Mouse (Mus musculus) embryonic facial prominence, embryonic 10.5 days (tissue): Measurements from ENCODE around the gene Pdgfc. TPM values are rescaled to one million over a fixed set of nuclear protein-coding genes. Genes with fewer than 3 reads are reported as not detected.

ENCODE experiments used
- DNase-seq: peaks from one replicate; pipeline ENCODE4 v3.0.0-alpha.2; 2017; ENCODE audit warnings: low spot score
- H3K27ac ChIP-seq: fragments of 300-500 bp; sonication (generic); replicated peaks from 2 replicates; pipeline ENCODE4 v1.5.1; 2016; ENCODE audit warnings: mild to moderate bottlenecking
- H3K27me3 ChIP-seq: fragments of 300-500 bp; sonication (generic); replicated peaks from 2 replicates; pipeline ENCODE4 v1.6.1; 2016; ENCODE audit warnings: low read depth, mild to moderate bottlenecking; ENCODE audit not compliant: poor library complexity, severe bottlenecking
- H3K36me3 ChIP-seq: fragments of 300-500 bp; sonication (generic); replicated peaks from 2 replicates; pipeline ENCODE4 v1.6.1; 2016; ENCODE audit warnings: mild to moderate bottlenecking, moderate library complexity
- H3K4me1 ChIP-seq: fragments of 300-500 bp; sonication (generic); 2 replicates; pipeline ENCODE4 v1.6.1; 2016
- H3K4me3 ChIP-seq: fragments of 300-500 bp; sonication (generic); 2 replicates; pipeline ENCODE4 v1.5.1; 2016; ENCODE audit warnings: mild to moderate bottlenecking, moderate library complexity
- H3K9me3 ChIP-seq: fragments of 300-500 bp; sonication (generic); 2 replicates; pipeline ENCODE4 v1.6.1; 2016; ENCODE audit warnings: mild to moderate bottlenecking
- WGBS: fragments of 180-500 bp; shearing (Covaris S2); methylation state at CpG from one replicate; pipeline ENCODE4 v1.1.7; 2016; 5-methylcytosine and 5-hydroxymethylcytosine counted together
- polyA plus RNA-seq: library from polyadenylated mRNA; unstranded; fragments of >200 nt; fragmentation: Nextera tagmentation; extraction: Ambion mirVana; gene quantifications from 2 replicates; pipeline ENCODE4 v1.2.1, GENCODE M21; 2016

The Pdgfc gene
- polyA plus RNA-seq, 1 experiment from 2014 or later = 43.3 TPM

DNA sequence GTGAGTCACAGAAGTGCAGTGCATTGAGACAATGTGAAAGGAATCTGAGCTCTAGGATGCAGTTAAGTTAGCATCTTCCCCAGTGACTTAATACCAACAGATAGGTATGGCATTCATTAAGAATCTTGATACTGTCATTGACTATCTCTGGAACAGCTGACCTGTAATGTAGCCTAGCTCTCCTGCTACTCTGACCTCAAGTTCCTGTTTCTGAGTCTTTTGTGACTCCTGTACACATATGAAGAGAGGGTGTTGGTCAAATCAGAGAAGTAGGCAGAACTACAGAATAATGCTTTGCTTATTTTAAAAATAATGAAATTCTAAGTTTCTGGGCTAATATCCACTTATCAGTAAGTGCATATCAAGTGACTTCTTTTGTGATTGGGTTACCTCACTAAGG is 17.9 kb downstream of the Pdgfc start:
- Histone ChIP-seq H3K27me3 (no peaks in the 10 kb centered on the region), H3K36me3 (no peaks in the 10 kb centered on the region), H3K27ac (no peak overlapping the region), H3K9me3 (no peaks in the 10 kb centered on the region), H3K4me3 (no peak overlapping the region), H3K4me1 (peaks cover 12% of the 10 kb centered on the region)
- DNase-seq = no peak

DNA sequence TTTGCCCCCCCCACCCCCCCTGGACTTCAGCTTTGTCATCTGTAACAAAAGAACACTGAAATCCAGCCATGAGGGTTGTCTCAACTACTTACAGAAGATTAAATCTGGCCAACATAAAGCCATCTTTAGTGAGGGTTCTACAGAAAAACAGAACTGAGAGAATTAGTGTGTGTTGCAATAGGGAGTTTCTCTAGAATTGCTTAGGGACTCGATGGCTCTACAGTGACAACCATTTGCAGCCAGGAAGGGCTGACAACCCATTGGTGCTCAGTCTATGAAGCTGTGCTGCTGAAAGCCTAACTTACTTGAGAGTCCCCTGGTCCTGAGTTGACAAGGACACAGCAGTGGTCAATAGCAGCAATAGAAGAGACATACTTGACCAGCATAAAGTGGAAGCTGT is 21.5 kb downstream of the Pdgfc start:
- Histone ChIP-seq H3K27me3 (no peaks in the 10 kb centered on the region), H3K4me3 (no peak overlapping the region), H3K9me3 (no peaks in the 10 kb centered on the region), H3K36me3 (no peaks in the 10 kb centered on the region), H3K4me1 (peaks cover 12% of the 10 kb centered on the region), H3K27ac (peak overlapping the region; percentile 54; the same call in 1 of the 2 replicates)
- DNase-seq = no peak
- 76% methylated on average over 1 of the region's 1 CpGs for WGBS

DNA sequence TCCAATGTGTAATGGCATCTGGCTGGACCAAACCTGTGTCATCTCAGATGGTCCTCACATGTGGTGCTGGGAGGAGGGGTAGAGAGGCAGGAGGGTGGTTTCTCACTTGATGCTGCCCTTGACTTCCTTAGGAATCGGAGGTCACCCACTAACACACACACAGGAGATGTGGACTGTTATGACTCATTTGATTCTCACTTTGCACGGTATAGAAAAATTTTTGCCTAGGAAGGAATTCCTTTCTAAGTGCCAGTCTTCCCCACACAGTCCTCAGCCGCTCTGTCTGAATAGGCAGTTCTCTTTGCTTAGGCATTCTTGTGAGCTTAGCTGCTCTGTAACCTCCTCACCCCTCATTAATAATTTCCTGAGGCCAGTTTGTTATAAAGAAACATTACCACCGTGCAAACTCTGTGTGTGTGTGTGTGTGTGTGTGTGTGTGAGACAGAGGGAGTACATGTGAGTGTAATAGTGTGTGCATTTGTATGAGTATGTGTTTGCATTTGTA is 22.4 kb downstream of the Pdgfc start:
- Histone ChIP-seq H3K27ac (peak overlapping the region; percentile 54), H3K4me3 (no peak overlapping the region), H3K36me3 (no peaks in the 10 kb centered on the region), H3K4me1 (peaks cover 12% of the 10 kb centered on the region), H3K9me3 (no peaks in the 10 kb centered on the region), H3K27me3 (no peaks in the 10 kb centered on the region)
- WGBS = 34% methylated on average over 4 of the region's 4 CpGs
- no peak for DNase-seq

DNA sequence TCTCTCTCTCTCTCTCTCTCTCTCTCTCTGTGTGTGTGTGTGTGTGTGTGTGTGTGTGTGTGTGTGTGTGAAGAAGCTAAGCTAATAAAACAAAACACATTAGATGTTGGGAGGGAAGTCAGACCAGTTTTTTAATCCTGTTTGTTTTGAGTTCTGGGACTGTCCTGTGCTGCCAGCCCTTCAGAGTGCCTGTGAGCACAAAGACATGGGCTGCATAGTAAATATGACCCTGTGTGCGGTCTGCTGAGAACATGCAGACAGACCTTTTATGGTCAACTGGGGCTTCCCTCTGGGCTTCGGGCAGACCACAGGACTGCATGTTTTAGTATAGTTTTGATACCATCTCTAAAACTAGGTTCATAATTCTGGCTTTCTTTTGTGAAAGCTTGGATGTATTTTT is 32.3 kb downstream of the Pdgfc start:
- 75% methylated on average over 2 of the region's 2 CpGs for WGBS
- DNase-seq = no peak
- Histone ChIP-seq H3K9me3 (no peaks in the 10 kb centered on the region), H3K27ac (no peak overlapping the region), H3K4me1 (0 out of 2 replicates have a peak, but pooled peaks cover 6% of the 10 kb centered on the region), H3K4me3 (no peak overlapping the region), H3K36me3 (no peaks in the 10 kb centered on the region), H3K27me3 (no peaks in the 10 kb centered on the region)

DNA sequence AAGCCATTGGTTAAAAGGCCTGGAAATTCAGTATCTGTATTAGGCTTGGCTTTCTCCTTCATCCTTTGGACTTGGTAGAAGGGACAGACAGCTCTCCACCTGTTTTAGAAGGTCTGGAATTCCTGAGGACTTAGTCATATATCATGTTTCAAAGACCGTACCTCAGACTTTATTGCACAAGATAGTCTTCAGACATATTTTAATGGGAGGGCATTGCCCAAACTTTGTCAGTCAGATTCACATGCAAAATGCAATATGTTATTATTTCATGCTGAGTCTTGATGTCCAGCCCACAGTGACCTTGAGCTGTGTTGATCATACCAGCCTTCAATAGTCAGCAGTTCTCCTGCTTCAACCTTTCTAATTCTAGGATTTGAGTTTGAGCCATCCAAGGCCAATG is 64.9 kb downstream of the Pdgfc start:
- no peak for DNase-seq
- no peaks in the 10 kb centered on the region for H3K27me3 ChIP-seq
- H3K27ac ChIP-seq = no peak overlapping the region
- peaks cover 17% of the 10 kb centered on the region for H3K4me1 ChIP-seq
- WGBS = 77% methylated on average over 1 of the region's 1 CpGs
- H3K4me3 ChIP-seq = no peak overlapping the region
- no peaks in the 10 kb centered on the region for H3K36me3 ChIP-seq
- H3K9me3 ChIP-seq = no peaks in the 10 kb centered on the region

DNA sequence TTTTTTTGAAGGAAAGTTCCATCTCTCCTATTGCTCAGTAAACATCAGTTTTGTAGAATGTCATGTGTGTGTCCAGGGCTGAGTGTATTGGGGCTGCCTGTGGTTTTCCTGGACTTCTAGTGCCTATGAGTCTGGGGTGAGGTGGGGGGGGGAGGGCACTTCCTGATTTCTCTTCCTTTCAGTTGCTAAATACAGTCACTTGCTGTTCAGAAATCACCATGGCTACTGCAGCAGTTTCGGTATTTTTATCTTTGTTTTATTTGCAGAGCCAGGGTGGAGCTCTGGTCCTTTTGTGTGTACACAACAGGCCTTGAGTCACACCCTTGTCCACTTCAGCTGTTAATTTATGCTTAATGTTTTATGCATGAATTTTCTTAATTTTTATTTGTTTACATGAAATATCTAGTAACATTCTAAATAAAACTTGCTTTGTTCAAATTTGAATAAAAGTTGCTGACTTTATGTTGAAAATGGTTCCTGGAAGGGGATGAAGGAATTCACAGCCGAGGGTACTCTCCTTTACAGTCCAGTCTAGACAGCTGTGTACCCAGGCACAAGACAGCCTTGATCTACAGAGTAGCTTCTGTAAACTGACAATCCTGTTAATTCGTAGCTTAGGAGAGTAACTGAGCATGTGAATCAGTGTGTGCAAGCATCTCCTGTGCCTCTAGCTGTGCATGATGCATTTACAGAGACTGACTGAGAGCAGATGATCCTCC is 66.1 kb downstream of the Pdgfc start:
- no peak for DNase-seq
- Histone ChIP-seq H3K27ac (no peak overlapping the region), H3K4me1 (peaks cover 23% of the 10 kb centered on the region), H3K9me3 (no peaks in the 10 kb centered on the region), H3K36me3 (no peaks in the 10 kb centered on the region), H3K27me3 (no peaks in the 10 kb centered on the region), H3K4me3 (no peak overlapping the region)
- 57% methylated on average over 3 of the region's 3 CpGs for WGBS

DNA sequence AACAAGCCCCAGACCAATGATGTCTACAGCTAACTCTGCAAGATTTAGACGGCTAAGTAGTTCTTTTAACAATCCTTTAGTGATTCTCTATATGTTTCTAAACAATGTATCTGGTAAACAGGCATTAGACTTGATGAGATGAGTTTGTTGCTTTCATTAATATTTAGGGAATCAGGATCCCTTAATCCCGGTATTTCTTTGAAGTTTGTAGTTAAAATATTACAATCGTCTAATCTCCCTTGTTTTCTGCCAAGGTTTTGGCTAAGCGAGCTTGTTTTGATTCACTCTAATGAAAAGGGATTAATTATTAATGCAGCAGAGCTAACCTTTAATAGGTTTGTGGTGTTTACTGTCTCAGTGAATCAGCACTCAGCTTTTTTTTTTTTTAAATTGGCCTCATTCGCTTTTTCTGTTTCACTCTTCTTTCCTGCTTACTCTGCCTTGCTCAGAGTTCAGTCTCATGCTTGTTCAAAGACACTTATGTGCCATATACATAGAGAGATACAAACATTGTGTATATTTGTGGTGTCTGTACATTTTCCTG is 66.7 kb downstream of the Pdgfc start:
- 82% methylated on average over 5 of the region's 5 CpGs for WGBS
- no peaks in the 10 kb centered on the region for H3K36me3 ChIP-seq
- H3K27me3 ChIP-seq = no peaks in the 10 kb centered on the region
- no peak for DNase-seq
- H3K4me3 ChIP-seq = no peak overlapping the region
- H3K9me3 ChIP-seq = no peaks in the 10 kb centered on the region
- no peak overlapping the region for H3K27ac ChIP-seq
- H3K4me1 ChIP-seq = peaks cover 23% of the 10 kb centered on the region

DNA sequence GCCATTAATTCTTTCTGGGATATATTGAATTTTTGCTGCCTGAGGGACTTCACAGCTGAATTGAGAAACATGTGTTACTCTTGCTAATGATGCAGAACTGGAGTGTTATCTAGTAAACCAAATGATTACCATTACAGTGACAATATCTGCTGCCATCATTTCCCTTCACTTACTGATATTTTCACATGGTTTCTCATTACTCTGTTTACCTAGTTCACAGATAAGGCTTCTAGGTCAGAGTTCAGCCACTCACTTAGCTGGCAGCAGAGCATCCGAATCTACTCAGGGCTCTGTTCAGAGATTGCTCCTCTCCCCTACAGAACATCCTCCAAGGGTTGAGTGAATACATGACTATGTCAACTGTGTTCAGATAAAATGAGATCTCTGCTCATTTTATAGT is 71.3 kb downstream of the Pdgfc start:
- DNase-seq = no peak
- Histone ChIP-seq H3K36me3 (no peaks in the 10 kb centered on the region), H3K27me3 (no peaks in the 10 kb centered on the region), H3K9me3 (no peaks in the 10 kb centered on the region), H3K27ac (no peak overlapping the region), H3K4me1 (peaks cover 8% of the 10 kb centered on the region; the same call in 1 of the 2 replicates), H3K4me3 (no peak overlapping the region)
- WGBS = 69% methylated on average over 1 of the region's 1 CpGs

DNA sequence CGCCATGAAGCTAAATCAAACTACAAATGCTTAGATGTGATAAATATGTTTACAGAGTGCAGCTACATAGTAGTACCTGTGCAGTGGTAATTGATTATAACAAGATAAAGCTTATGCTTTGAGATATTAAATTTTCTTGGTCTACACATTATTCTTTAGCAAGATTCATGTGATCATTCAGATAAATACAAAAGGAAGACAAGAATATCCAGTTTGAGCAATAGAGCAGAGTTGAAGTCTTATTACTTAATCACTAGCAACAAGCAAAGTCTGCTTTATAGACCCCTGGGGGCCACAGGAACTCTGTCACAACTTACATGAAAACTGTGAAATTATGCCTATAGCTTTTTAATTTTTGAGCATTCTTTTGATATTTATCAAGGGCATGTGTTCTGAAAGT is 74.8 kb downstream of the Pdgfc start:
- no peak overlapping the region for H3K4me3 ChIP-seq
- H3K9me3 ChIP-seq = no peaks in the 10 kb centered on the region
- peaks cover 6% of the 10 kb centered on the region; the same call in 1 of the 2 replicates for H3K4me1 ChIP-seq
- no peaks in the 10 kb centered on the region for H3K36me3 ChIP-seq
- no peaks in the 10 kb centered on the region for H3K27me3 ChIP-seq
- DNase-seq = no peak
- WGBS = 84% methylated on average over 1 of the region's 1 CpGs
- H3K27ac ChIP-seq = no peak overlapping the region

DNA sequence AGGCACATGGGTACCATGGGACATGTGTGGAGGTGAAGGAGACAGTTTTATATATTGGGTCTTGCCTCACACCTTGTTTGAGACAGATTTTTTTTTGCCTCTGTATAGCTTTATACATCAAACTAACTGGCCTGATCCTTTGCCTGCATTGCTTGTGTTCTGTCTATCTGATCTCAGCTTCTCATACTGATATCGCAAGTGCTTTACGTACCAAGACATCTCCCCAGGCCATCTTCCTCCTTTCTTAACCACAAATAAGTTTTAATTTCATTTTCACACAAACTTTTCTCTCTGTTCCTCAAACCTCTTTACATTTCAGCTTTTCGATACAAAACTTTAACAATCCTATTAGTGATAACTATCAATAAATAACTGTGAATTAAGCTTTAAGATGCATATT is 76.7 kb downstream of the Pdgfc start:
- H3K27ac ChIP-seq = no peak overlapping the region
- WGBS = 95% methylated on average over 3 of the region's 3 CpGs

DNA sequence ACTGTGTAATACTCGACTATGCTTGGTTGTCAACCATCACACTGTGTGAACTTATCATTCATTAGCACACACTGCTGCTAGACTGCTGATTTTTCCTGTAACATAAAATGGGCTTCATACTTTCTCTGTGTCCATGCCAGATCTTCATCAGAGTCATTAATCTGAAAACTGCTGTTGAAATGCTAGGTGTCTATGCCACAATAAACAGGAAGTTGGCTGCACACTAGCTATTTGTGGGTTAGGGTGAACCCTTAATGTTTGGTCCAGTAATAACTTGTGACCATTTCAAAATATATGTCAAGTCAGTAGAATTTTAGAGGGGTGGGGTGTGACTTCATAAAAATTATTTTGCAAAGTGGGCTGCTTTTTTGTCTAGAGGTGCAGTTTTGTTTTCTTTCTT is 84.4 kb downstream of the Pdgfc start:
- Histone ChIP-seq H3K27ac (no peak overlapping the region), H3K4me3 (no peak overlapping the region), H3K36me3 (no peaks in the 10 kb centered on the region), H3K9me3 (no peaks in the 10 kb centered on the region), H3K4me1 (no peaks in the 10 kb centered on the region), H3K27me3 (no peaks in the 10 kb centered on the region)
- WGBS = 86% methylated on average over 1 of the region's 1 CpGs
- no peak for DNase-seq

More for the DNA sequence above, 76.7 kb downstream of the Pdgfc start:
- H3K27me3 ChIP-seq = no peaks in the 10 kb centered on the region
- no peaks in the 10 kb centered on the region for H3K9me3 ChIP-seq
- no peaks in the 10 kb centered on the region for H3K4me1 ChIP-seq
- H3K36me3 ChIP-seq = no peaks in the 10 kb centered on the region
- no peak overlapping the region for H3K4me3 ChIP-seq
- DNase-seq = no peak

DNA sequence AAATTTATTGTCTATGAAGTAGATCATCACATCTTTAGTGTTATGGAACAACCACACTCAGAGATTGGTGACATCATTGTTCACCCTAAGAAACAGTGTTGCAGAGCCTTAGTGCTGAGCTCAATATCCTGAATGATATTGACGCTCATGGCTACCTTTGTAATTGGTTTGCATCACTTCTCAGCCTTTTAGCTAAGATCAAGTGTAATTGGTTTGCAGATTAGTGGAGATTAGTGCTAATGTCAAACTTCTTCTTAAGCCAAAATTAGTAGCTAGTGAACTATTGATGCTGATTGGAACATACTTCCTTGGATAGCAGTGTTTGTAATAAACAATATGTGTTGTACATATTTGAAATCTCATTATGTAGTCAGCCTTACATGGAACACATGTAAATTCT is 85.5 kb downstream of the Pdgfc start:
- Histone ChIP-seq H3K9me3 (no peaks in the 10 kb centered on the region), H3K4me1 (no peaks in the 10 kb centered on the region), H3K4me3 (no peak overlapping the region), H3K27ac (no peak overlapping the region), H3K27me3 (no peaks in the 10 kb centered on the region), H3K36me3 (no peaks in the 10 kb centered on the region)
- WGBS = 85% methylated on average over 1 of the region's 1 CpGs
- DNase-seq = no peak

DNA sequence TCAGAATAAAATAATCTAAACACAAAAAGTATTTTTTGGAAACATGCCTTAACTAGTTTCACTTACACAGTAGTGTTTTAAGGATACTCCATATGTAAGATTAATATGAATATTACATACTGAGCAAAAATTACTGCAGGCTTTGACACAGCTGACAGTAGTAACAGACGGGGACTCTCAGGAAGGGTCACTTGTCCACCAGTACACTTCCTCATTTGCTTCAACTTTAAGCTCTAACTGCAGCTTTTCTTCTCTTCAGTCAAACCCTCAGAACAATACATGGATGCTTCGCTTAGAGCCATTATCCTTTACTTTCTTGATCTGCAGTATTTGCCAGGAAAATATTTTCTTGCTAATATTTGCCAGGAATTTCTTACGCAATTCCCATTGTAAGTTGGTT is 87.2 kb downstream of the Pdgfc start:
- 87% methylated on average over 3 of the region's 3 CpGs for WGBS
- Histone ChIP-seq H3K4me1 (no peaks in the 10 kb centered on the region), H3K36me3 (no peaks in the 10 kb centered on the region), H3K27ac (no peak overlapping the region), H3K9me3 (no peaks in the 10 kb centered on the region), H3K27me3 (no peaks in the 10 kb centered on the region), H3K4me3 (no peak overlapping the region)
- DNase-seq = no peak
